Mouse (Mus musculus): Measurements from ENCODE around the gene Zfp248. TPM values are rescaled to one million over a fixed set of nuclear protein-coding genes. Genes with fewer than 3 reads are reported as not detected.
A peak's percentile ranks its signal among the peaks of the same experiment; 100 is the strongest.

Gene Zfp248
- 1 to 10 TPM; 4.5 to 8.0 (median 5.9) TPM for total RNA-seq (2022)

GRCm38 (mm10) chr6:118455042-118455631, at the start of gene Zfp248:
Gene Zfp248 (minus strand): TSS chr6:118455528.
- peak; percentile 86 for DNase-seq

DNA sequence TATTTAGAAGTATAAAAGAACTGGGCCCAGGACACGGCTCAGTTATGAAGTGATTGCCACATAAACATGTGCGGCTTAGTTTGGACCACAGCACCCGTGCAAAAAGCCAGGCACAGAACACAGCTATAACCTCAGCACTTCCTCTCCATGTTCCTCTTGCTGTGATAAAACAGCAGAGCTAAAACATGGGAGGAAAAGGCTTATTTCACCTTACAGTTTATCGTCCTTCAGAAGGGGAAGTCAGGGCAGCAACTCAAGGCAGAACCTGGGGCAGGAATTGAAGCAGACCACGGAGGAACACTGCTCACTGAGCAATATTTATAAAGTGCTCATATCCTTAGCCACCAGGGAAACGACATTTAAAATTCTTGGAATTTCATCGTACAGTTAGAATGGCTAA, 43.7 kb upstream of the Zfp248 start:
- no peak for DNase-seq

DNA sequence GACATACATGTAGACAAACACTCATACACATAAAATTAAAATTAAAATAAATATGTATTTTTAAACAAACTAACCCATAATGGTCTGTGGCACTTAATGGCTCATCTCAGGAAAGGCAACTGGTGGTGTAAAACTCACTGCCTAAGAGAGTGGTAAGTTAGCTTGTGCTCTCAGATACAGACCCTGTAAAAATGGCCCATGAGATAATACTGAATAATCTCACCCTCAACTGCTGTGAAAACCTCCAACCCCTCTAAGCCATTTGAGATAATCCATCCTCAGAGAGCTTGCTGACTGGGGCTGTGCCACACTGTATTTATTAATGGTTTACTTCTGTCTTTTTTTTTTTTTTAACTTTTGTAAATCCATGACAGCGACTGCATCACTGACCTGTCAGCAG, 26.8 kb upstream of the Zfp248 start:
- no peak for DNase-seq

DNA sequence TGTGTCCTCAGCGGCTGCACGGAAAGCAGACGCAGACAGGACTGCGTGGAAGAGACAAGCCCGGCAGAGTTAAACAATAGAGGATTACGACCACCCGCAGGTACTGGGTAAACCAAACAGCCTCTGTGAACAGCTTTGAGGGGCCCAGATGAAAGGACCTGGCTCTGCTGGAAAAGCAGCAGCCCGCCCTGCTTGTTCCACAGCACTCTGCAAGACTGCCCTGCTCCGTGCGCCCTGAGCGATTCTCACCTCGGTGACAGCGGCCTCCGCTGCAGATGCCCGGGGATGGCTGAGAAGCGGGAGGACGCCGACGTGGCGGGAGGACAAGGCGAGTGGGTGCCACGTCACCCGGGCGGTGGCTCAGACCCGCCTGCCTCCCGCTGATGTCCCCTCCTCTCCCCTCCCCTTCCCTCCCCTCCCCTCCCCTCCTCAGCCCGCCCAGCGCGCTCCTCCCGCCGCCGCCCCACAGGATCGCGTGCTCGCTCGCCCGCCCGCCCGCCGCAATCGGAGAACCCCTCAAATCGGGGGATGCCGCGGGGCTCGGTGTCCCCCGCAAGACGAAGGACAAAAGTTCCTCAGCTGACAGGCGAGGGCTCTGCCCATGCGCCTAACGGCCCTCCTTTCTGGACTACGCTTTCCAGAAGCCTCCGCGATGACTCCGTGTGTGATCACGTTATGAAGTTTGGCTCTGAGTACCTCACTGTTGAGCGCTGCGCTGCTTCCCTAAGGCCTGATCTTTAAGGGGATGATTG, 23.8 kb upstream of the Zfp248 start, which contains the start of gene Zfp9:
Zfp9 (minus strand) TSS at position 364 of the 752 bp plus-strand sequence.
- DNase-seq, result peak; percentile 83

GRCm38 (mm10) chr6:118477875-118478785, 22.8 kb upstream of the Zfp248 start:
- no peak for DNase-seq

DNA sequence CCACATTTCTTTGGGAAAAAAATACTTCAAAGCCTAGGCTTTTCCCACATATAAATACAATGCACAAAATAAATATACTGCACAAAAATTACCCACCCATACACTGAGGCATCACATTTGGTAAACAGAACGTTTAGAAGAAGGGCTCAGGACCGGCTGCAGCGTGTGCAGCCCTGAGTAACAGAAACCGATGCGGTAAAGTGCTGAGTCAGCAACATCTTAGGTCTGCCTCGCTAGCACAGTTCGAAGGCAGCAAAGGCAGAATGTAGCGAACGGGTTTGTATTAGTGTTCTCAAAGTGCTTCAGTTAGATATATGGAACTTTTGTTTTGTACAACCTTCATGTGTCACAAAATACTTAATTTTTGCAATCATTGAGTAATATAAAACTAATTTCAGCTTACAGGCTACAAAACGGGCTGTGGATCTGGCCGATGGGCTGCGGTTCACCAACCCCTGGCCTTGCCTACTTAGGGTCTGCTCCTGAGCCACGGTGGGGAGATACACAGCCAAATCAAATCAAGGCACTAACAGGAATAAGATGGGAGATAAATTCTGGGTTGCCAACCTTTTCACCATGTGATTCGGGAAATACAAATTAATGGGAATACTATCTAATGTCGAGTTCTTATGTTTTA, 6.9 kb upstream of the Zfp248 start:
- DNase-seq, result no peak

DNA sequence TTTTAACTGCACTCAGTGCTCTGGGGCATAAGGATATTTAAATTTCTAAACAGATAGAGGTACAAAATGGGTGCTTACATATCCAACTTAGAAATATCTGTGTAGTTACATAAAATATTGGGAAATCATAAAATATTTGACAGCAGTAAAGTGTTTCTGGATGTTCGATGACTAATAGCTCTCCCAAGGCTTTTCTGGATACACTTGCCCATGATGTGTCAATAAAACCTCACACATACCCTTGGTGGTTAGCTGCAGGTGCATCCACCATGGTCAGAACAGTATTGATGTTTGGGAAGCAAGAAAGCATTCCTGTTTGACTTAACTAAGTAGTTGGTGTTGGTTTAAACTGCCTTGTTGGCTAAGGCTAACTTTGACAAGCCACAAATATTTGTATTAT, 2.4 kb upstream of the Zfp248 start:
- DNase-seq, result no peak

DNA sequence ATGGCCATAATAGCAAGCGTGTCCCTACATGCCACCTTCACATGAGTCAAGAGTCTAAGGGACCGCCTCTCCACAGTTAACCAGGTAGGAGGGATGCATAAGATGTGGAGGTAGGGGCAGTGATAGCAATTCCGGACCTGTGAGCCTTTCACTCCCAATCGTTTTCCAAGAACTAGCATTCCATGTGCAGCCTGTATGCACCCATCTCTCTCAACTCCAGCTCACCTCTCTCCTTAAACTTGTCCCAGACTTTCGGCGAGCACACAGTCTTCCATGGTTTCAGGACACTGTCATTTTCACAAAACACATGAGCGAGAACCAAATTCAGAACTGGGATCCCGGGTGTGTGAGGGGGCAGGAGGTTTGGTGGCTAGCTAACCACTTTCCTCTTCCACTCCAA, 876 bp downstream of the Zfp248 start:
- no peak for DNase-seq

- no peak for DNase-seq
Observed at GRCm38 (mm10) chr6:118431502-118431901, 23.8 kb downstream of the Zfp248 start.

- no peak for DNase-seq
Observed at GRCm38 (mm10) chr6:118426666-118427065, 28.7 kb downstream of the Zfp248 start.

DNA sequence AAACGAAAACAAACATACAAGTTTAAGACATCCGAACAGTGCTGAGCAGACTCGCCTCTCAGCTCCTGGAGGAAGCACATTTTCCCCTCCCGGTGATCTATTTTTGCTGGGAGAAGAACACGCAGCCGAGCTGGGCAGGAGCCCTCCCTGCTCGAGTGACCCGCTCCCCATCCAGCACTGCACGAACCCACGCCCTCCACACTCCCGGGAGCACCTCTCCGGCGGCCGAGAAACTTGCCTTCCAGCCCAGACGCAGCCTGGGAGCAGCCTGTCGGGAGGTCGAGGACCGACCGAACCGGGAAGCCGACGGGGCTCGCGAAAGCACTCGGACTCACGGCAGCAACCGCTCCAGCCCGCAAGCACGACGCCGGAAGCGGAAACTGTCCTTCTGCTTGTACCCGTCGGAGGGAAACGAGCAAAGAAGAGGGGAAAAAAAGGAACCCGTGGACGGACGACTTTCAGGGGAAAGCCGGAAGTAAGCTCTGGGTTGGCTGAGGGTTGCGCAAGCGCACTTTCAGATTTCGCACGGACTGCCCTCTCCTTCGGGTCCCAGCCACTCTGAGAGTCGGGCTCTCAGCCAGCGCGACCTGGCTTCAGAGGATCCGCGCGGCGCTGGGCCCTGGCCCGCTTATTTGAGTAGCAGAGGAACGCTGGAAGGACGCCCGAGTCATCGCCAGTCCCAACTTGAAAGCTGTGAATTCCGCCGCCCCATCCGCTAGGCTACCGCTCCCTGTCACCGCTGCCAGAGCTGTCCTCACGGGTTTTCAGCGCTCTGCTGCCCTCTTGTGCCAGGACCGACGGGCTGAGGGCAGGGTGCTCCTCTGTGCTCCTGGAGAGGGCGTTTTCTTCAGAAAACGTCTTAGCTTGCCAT, 36.0 kb downstream of the Zfp248 start, which contains the start of gene Bms1:
Bms1 (minus strand) TSS at position 425 of the 871 bp plus-strand sequence.
- DNase-seq, result peak; percentile 91

- DNase-seq, result no peak
Observed at GRCm38 (mm10) chr6:118410428-118410827, 44.9 kb downstream of the Zfp248 start.

DNA sequence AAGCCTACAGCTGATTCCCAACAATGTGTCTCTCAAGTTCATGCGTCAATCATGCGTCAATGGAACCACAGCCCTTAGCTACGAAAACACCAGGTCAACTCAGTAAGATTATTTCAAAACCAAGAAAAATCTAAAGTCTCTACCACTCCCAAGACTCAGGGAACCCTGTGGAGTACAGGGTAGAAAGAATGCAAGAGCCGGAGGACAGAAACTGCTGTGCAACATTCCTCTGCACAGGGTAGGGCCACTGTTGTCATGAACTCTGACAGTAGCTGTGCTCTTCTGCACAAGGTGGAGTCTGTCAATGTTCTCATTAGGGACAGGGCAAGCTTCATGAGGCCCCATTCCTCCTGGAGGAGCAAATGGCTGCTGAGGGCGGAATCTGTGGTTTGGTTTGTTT, 46.8 kb downstream of the Zfp248 start:
- DNase-seq, result no peak

DNA sequence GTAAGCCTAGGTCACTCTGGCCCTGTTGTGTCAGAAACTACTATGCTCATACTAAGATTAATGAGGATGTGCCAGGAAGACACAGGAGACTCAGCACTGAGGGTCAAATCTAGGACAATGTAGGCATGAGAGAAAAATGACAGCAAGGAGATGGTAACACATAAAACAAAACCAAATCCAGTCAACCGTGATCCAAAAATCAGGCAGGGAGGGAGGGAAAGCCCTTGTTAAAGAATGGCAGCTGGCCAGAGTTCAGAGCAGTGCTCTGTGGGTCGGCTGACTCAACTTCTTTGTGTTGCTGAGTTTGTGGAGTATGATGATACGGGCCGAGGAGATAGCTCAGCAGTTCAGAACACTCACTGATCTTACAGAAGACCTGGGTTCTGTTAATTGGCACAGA, 48.9 kb downstream of the Zfp248 start:
- DNase-seq, result peak; percentile 20

DNA sequence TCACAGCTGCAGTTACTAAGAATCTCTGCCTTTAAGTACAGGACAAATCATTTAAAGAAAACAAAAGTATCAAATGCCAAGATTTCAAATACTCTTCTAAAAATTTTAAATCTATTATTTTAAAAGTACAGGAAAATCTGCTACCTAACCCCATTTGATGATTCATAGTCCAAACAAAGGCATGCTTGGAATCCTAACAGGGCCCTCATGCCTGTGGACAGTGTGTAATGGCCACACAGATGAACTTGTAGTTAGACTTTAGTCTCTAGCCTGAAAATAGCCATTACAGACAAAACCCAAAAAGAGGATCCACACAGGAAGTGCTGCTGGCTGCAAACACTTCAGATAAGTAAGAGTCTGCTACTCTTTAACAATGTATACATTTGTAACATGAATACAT, 64.6 kb downstream of the Zfp248 start:
- DNase-seq, result no peak

GRCm38 (mm10) chr6:118385962-118386361, 69.4 kb downstream of the Zfp248 start:
- no peak for DNase-seq

- no peak for DNase-seq
Observed at GRCm38 (mm10) chr6:118381234-118381633, 74.1 kb downstream of the Zfp248 start.

DNA sequence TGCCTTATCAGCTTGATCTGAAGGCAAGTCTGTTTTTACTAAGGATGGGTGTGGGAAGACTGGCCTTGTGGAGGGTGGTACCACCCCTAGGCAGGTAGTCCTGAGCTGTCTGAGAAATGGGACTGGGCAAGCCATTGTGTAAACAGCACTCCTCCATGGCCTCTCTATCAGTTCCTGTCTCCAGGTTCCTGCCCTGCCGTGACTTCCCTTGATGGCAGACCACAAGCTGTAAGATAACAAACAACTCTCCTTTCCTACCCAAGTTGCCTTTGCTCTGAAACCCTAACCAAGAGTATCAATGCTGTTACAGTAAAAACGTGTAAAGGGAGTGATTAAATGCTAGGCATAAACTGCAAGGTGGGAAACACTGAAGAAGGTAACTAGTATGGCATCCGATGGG, 74.7 kb downstream of the Zfp248 start:
- no peak for DNase-seq

DNA sequence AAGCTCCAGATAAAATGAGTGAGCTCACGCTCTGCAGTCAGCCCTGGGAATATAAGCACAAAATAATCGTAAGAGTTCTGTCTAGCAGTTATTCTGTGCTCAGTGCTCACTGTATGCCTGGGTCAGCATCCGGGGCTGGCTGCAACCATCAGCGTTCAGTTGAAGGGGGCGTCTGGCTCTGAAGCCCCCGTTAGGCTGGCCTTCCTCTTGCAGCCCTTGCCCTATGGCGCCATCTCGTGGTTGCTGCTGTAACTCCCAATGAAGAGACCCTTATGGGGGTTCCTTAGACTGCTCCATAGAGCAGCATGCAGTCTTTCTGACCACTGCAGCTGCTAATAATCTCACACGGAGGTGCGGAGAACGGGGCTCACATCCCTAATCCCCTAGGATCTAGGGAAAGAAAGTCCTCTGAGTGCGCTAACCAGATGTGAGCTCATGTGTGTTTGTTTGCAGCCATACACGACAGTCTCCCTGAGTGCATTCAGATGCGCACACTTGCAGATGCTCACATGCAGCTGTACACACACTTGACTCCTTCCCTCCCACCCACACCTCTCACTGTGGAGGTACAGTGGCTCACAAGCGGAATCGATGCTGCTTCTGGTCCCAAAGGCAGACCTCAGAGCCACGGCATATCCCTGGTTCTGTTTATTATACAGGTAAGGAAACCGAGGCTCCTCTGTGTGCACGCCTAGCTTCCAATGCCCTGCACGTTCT, 75.7 kb downstream of the Zfp248 start:
- no peak for DNase-seq

DNA sequence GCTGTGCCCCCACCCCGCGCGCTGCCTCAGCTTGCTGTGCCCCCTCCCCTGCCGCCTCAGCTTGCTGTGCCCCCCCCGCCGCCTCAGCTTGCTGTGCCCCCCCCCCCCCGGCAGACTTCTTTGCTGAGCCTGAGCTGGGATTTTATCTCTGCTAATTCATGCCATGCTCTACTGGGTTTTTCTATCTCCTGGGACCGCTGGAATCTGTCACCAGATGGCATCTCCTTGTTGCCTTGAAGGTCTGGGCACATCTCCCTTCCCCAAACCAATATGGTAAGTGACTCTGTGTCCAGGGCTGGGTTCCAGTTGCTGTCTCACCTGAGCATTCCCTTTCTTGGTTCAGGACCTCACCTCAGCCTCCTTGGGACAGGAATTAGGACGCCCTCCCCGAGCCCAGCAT, 77.7 kb downstream of the Zfp248 start:
- no peak for DNase-seq
